Mouse (Mus musculus): ENCODE results near the gene Ankfy1.
A peak's percentile ranks its signal among the peaks of the same experiment; 100 is the strongest.
"Not testable (repeated sequence)": the region's sequence is repeated elsewhere in the genome, so short reads cannot be mapped to it uniquely, and the experiment has no call there.

Gene Ankfy1

GRCm38 (mm10) chr11:72718161-72718560 is 28.4 kb downstream of the Ankfy1 start:
- no peak for DNase-seq (ENCODE audit: low read depth in 2 of 2, low spot score in 2 of 2)

GRCm38 (mm10) chr11:72723165-72723564 is 33.4 kb downstream of the Ankfy1 start:
- DNase-seq (ENCODE audit: low read depth in 2 of 2, low spot score in 2 of 2): no peak

DNA sequence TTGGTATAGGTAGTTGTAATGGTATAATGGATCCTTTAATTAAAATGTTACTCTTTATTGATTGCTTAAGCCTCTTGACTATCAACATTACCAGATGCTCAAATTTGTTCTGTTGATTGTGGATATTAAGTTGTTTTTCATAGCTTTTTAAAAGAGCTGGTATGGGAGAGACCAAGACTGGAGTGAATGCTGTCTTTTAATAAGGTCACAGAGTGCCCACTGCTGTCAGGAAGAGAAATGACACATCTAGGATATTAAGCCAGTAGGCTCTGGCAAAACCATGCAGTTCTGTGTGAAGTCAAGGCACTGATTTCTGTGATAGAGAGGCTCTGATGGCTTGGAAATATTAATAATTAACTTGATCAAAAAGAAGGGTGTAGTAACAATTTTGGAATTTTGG is 34.1 kb downstream of the Ankfy1 start:
- DNase-seq (ENCODE audit: low read depth in 2 of 2, low spot score in 2 of 2): no peak

DNA sequence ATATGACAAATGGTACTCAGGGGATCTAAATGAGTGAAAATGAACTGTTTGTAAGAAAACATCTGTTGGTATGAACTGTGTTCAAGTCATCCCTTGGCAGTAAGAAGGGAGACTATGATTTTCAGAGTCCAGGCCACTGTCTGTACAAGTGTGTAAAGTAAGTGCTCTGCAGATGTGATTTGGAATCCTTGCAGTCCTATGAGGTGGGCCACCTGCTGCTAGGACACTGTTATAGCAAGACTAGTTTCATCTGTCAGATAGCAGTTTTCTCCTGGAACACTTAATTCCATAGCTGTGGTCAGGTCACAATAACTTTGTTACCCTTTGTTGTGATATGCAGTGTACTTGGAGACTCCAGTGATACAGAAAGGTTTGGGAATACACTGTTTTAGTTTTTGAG is 36.2 kb downstream of the Ankfy1 start:
- DNase-seq (ENCODE audit: low read depth in 2 of 2, low spot score in 2 of 2): no peak

DNA sequence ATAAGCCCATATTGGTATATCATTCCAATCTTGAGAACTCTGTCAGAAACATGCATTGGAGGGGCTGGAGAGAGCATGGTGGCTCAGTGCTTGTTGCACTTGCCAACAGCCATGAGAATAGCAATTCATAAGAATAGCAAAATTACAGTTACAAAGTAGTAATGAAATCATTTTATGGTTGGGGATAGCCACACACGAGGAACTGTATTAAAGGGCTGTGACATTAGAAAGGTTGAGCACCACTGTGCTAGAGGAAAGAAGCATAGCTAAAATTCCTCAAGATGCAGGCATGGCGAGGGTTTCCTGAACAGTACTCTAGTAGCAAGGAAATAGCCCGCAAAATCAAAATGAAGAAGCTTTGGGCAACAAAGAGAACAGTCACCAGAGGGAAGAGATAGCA is 43.9 kb downstream of the Ankfy1 start:
- no peak for DNase-seq (ENCODE audit: low read depth in 2 of 2, low spot score in 2 of 2)

- no peak for DNase-seq (ENCODE audit: low read depth in 2 of 2, low spot score in 2 of 2)
Measured at GRCm38 (mm10) chr11:72734840-72735518, 45.2 kb downstream of the Ankfy1 start.

DNA sequence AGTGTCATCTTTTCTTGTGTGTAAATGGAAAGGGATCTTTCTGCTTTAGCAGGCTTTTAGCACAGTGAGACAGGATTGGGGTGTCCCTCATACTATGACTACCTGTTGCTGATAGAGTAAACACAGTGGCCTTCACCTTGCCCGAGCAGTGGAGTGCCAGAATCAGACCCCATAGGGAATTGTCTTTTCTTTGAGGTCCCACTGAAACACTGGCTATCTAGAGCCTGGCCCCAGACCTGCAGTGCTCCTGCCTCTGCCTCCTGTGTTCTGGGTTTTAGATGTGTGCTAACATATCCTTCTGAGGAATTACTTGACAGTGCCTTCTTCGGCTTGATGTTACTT is 45.7 kb downstream of the Ankfy1 start:
- DNase-seq (ENCODE audit: low read depth in 2 of 2, low spot score in 2 of 2): no peak

GRCm38 (mm10) chr11:72736320-72736719 is 46.5 kb downstream of the Ankfy1 start:
- DNase-seq (ENCODE audit: low read depth in 2 of 2, low spot score in 2 of 2): no peak

DNA sequence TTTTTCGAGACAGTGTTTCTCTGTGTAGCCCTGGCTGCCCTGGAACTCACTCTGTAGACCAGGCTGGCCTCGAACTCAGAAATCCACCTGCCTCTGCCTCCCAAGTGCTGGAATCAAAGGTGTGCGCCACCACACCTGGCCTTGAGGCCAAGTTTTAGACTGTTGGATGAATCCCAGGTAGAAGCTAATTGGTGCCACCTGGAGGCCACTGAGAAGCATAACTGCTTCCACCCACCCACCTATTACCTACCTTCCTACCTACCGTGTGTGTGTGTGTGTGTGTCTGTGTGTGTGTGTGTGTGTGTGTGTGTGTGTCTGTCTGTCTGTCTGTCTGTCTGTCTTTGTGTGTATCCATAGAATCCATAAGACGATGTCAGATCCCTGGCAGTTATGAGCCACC is 47.7 kb downstream of the Ankfy1 start:
- peak; percentile 4 to 25 for DNase-seq (ENCODE audit: low read depth in 2 of 2, low spot score in 2 of 2)

DNA sequence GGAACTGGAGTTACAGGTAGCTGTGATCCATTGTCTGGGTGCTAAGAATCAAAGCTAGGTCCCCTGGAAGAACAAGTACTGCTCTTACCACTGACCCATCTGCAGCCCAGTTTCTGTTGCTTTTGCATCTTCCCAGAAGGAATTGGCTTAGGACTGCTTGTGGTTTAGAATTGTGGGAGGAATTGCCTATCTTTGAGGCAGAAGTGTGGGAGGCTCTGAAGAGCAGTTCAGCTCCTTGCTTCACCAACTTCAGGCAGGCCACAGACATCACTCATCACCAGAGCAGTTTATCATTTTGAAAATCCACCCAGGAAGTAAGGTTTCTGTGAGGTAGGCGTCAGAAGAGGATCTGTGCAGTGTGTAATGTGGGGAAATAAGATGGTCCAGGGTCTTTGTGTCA is 49.2 kb downstream of the Ankfy1 start:
- DNase-seq (ENCODE audit: low read depth in 2 of 2, low spot score in 2 of 2): no peak

GRCm38 (mm10) chr11:72751956-72752355 is 62.1 kb downstream of the Ankfy1 start:
- no peak for DNase-seq (ENCODE audit: low read depth in 2 of 2, low spot score in 2 of 2)

- no peak for DNase-seq (ENCODE audit: low read depth in 2 of 2, low spot score in 2 of 2)
Measured at GRCm38 (mm10) chr11:72758316-72758715, 68.5 kb downstream of the Ankfy1 start.

DNA sequence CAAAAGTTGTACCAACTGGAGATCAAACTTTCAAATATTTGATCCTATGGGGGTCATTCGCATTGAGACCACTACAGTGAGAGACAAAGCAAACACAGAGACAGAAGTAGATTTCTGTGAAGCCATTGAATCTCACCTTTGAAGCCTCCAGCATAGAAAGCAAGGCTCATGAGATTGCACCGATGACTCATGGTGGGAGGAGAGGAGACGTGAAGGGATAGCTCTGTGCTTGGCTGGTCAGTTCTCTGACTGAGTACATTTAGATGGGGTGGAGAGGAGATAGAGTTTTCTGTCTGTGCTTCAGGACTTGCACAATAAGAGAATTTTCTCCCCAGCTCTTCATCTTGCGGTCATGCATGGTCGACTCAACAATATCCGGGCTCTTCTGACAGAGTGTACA is 69.8 kb downstream of the Ankfy1 start:
- no peak for DNase-seq (ENCODE audit: low read depth in 2 of 2, low spot score in 2 of 2)

DNA sequence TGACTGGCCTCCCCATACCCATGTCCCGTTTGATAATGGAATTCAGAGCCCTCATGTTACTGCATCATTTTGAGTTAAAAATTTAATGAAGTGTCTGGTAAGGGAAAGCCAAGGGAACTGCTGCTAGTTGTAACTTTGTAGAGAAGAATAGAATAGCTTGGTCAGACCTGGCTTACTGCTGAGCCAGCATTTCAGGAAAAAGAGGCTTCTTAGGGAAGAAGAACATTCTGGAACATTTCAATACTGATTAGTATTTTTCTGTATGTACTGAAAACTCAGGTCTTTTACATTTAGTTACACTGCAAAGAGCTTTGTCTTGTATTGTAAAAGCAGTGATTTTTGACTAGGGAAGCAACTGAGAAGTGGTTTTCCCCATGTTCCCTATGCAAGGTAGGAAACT is 71.0 kb downstream of the Ankfy1 start:
- no peak for DNase-seq (ENCODE audit: low read depth in 2 of 2, low spot score in 2 of 2)

DNA sequence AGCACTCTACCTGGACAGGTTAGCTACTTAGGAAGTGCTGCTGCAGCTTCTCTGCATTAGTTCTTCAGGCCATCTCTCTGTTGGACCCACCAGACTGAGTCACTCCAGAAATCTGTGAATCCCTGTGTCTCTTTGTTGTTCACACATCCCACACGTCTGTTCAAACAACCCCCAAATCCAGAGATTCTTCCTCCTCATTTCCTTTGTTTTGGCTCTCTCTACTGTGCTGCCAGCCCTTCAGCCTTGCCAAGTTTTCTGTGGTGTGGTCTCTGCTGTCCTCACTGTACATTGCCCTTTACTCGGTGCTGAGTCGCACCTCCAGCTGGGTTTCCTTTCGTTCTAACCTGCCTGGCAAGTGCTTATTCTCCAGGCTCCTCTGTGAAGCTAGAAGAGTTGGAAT is 74.5 kb downstream of the Ankfy1 start:
- no peak for DNase-seq (ENCODE audit: low read depth in 2 of 2, low spot score in 2 of 2)

DNA sequence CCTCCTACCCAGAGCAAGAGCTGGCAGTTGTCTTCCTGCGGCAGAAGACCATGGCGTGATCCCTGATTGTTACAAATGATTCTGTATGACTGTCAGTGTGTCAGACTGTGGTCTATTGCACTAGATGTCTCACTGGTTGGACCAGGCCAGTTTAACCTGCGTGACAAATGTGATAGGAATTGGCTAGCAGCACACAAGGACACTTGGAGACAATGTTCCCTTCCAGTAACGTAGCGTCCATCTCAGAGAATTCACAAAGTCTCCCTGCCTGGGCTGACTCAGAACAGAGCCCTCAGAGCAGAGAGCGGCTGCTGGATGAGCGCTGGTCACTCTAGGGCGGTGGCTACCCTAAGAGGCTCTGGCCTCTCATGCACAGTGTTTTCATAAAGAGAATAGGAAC is 77.9 kb downstream of the Ankfy1 start:
- no peak for DNase-seq (ENCODE audit: low read depth in 2 of 2, low spot score in 2 of 2)

DNA sequence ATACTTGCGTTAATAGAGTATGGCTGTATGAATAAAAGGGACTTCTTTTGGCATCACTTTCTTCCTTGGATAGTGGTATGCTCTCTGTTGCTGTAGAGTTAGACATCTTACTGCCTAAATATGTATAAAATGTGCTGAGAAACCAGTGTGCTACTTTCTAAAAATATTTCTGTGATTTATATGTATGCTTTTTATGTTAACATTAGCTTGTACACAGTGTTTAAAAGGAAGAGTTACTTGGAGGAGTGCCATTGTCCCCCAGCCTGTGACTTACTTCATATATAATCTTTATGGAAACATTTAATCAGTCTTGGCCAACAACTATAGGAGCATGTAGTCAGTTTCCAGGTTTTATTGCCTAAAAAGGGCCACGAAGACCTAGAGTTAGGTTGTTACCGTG is 79.3 kb downstream of the Ankfy1 start:
- DNase-seq (ENCODE audit: low read depth in 2 of 2, low spot score in 2 of 2): no peak

GRCm38 (mm10) chr11:72770324-72770723 is 80.5 kb downstream of the Ankfy1 start:
- DNase-seq (ENCODE audit: low read depth in 2 of 2, low spot score in 2 of 2): no peak

GRCm38 (mm10) chr11:72770816-72771215 is 81.0 kb downstream of the Ankfy1 start:
- DNase-seq (ENCODE audit: low read depth in 2 of 2, low spot score in 2 of 2): no peak

DNA sequence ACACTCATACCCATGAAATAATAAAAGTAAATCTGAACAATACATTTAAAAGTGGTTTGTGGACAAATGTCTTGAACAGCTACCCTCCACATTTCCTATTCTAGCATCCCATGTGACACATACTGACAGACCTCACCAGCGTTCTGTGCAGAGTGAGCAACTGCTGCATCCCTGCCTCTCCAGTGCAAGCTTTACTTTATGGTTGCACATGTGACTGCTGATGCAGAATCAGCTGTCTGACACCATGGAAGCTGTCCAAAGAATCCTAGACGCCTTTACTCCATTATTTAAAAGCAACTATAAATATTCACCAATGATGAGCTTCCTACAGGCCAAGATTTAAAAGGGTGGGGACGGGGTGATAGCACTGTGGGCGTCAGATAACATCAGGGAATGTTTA is 81.7 kb downstream of the Ankfy1 start:
- no peak for DNase-seq (ENCODE audit: low read depth in 2 of 2, low spot score in 2 of 2)

DNA sequence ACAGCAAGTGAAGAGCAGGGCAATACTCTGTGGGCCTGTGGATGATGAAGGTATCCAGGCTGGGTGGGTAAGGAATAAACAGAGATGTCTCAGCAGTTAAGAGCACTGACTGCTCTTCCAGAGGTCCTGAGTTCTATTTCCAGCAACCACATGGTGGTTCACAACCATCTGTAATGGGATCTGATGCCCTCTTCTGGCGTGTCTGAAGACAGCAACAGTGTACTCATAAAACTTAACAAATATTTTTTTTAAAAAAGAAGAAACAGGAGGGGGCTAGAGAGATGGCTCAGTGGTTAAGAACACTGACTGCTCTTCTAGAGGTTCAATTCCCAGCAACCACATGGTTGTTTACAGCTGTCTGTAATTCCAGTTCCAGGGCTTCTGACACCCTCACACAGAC is 82.8 kb downstream of the Ankfy1 start:
- not testable (repeated sequence) for DNase-seq (ENCODE audit: low read depth in 2 of 2, low spot score in 2 of 2)

GRCm38 (mm10) chr11:72778957-72779356 is 89.2 kb downstream of the Ankfy1 start:
- no peak for DNase-seq (ENCODE audit: low read depth in 2 of 2, low spot score in 2 of 2)

- no peak for DNase-seq (ENCODE audit: low read depth in 2 of 2, low spot score in 2 of 2)
Measured at GRCm38 (mm10) chr11:72782103-72782502, 92.3 kb downstream of the Ankfy1 start.

DNA sequence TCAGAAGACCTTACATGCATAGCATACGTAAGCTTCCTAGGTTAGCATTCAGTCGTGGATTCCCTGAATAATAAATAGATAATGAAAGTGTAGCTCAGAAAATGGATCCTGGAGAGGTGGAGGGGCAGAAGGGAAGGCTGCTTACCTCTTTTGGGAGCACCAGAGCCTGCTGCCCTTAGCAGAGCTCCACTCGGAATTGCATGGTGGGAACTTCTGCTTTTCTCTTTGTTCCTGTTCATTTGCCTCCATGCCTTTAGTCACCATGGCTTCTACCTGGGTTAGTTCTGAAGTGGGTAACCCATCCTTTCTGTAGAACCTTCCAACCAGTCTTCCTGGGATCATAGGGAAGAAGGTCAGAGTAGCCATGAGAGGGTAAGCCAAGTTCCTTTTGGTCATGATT is 92.7 kb downstream of the Ankfy1 start:
- no peak for DNase-seq (ENCODE audit: low read depth in 2 of 2, low spot score in 2 of 2)
